Mouse (Mus musculus) megakaryocyte progenitor cell, adult 5-6 weeks (primary cell): Measurements from ENCODE around the gene Abcg8. TPM values are rescaled to one million over a fixed set of nuclear protein-coding genes. Genes with fewer than 3 reads are reported as not detected.

Experiments used
- ATAC-seq: replicated peaks from 2 replicates; pipeline ENCODE4 v1.8.0; 2016; ENCODE audit warnings: mild to moderate bottlenecking, moderate TSS enrichment, inconsistent platforms; ENCODE audit not compliant: poor library complexity
- total RNA-seq, 2 experiments: library from RNA; stranded (forward) in 1 of 2; stranded (reverse) in 1 of 2; fragments of 157-497, 149-512 nt in 1 of 2; fragments of 200-1000 nt in 1 of 2; gene quantifications; 2 replicates each; pipeline versions ENCODE4 v1.2.3 to v1.2.4; 2015 to 2017

Abcg8 gene
- total RNA-seq, 2 experiments from 2014 or later = not detected

GRCm38 (mm10) chr17:84657782-84658181 lies 18.3 kb upstream of the Abcg8 start:
- ATAC-seq = no peak

- ATAC-seq = no peak
Observed at GRCm38 (mm10) chr17:84658195-84658594, 17.9 kb upstream of the Abcg8 start.

- ATAC-seq = no peak
Observed at GRCm38 (mm10) chr17:84658951-84659350, 17.2 kb upstream of the Abcg8 start.

- no peak for ATAC-seq
Observed at GRCm38 (mm10) chr17:84665053-84665452, 11.0 kb upstream of the Abcg8 start.

GRCm38 (mm10) chr17:84665691-84666090 lies 10.4 kb upstream of the Abcg8 start:
- ATAC-seq = peak; percentile 25; the same call in 1 of the 2 replicates

GRCm38 (mm10) chr17:84667848-84668247 lies 8.3 kb upstream of the Abcg8 start:
- no peak for ATAC-seq

GRCm38 (mm10) chr17:84672376-84673369 lies 3.4 kb upstream of the Abcg8 start:
- ATAC-seq = no peak

- no peak for ATAC-seq
Observed at GRCm38 (mm10) chr17:84674048-84674447, 2.1 kb upstream of the Abcg8 start.

- no peak for ATAC-seq
Observed at GRCm38 (mm10) chr17:84675204-84675603, 898 bp upstream of the Abcg8 start.

- ATAC-seq = peak; percentile 31; the same call in 1 of the 2 replicates
Observed at GRCm38 (mm10) chr17:84677595-84677994, 1.5 kb downstream of the Abcg8 start.

GRCm38 (mm10) chr17:84681670-84682069 lies 5.6 kb downstream of the Abcg8 start:
- no peak for ATAC-seq

- no peak for ATAC-seq
Observed at GRCm38 (mm10) chr17:84682734-84683717, 6.9 kb downstream of the Abcg8 start, which contains the start of gene Abcg5. TSS of gene Abcg5 (minus strand) at chr17:84683011.

GRCm38 (mm10) chr17:84684284-84684683 lies 8.2 kb downstream of the Abcg8 start:
- peak; percentile 50; the same call in 1 of the 2 replicates for ATAC-seq

- no peak for ATAC-seq
Observed at GRCm38 (mm10) chr17:84685286-84685685, 9.2 kb downstream of the Abcg8 start.

- ATAC-seq = no peak
Observed at GRCm38 (mm10) chr17:84687994-84688393, 11.9 kb downstream of the Abcg8 start.

GRCm38 (mm10) chr17:84688834-84689233 lies 12.7 kb downstream of the Abcg8 start:
- ATAC-seq = no peak

GRCm38 (mm10) chr17:84689316-84689715 lies 13.2 kb downstream of the Abcg8 start:
- no peak for ATAC-seq

- ATAC-seq = no peak
Observed at GRCm38 (mm10) chr17:84690111-84690510, 14.0 kb downstream of the Abcg8 start.

GRCm38 (mm10) chr17:84693741-84694140 lies 17.6 kb downstream of the Abcg8 start:
- no peak for ATAC-seq

GRCm38 (mm10) chr17:84696537-84696936 lies 20.4 kb downstream of the Abcg8 start:
- ATAC-seq = no peak

- peak; percentile 93 for ATAC-seq
Observed at GRCm38 (mm10) chr17:84698727-84699126, 22.6 kb downstream of the Abcg8 start.
